Mouse (Mus musculus) C2C12 (cell line): ENCODE results near the gene Vps45. TPM values are rescaled to one million over a fixed set of nuclear protein-coding genes. Genes with fewer than 3 reads are reported as not detected.

ENCODE experiments used
- H3K27me3 ChIP-seq: one replicate; pipeline ENCODE4 v1.6.1; 2011; ENCODE audit not compliant: control insufficient read depth, insufficient read depth, insufficient read length
- H3K36me3 ChIP-seq: one replicate; pipeline ENCODE4 v1.6.1; 2011; ENCODE audit not compliant: control insufficient read depth, insufficient read depth
- H3K4me3 ChIP-seq: one replicate; pipeline ENCODE4 v1.5.1; 2011; ENCODE audit warnings: mild to moderate bottlenecking, control low read depth; ENCODE audit not compliant: poor library complexity, insufficient read depth, severe bottlenecking
- H3K79me2 ChIP-seq: one replicate; pipeline ENCODE4 v1.6.1; 2011; ENCODE audit not compliant: control insufficient read depth, insufficient read depth
- H3K79me3 ChIP-seq: one replicate; pipeline ENCODE4 v1.6.1; 2011; ENCODE audit warnings: low read depth, control low read depth
- H3ac ChIP-seq: one replicate; pipeline ENCODE3; 2011; ENCODE audit warnings: low read depth; ENCODE audit not compliant: control insufficient read depth, insufficient read length
- CEBPB ChIP-seq: IDR thresholded peaks from one replicate; pipeline ENCODE4 v1.6.1; 2011; ENCODE audit warnings: low read depth, mild to moderate bottlenecking, control low read depth, moderate library complexity
- CTCF ChIP-seq: IDR thresholded peaks from one replicate; pipeline ENCODE4 v1.5.1; 2011; ENCODE audit not compliant: control insufficient read depth, insufficient read depth, insufficient read length
- FOSL1 ChIP-seq: IDR thresholded peaks from one replicate; pipeline ENCODE4 v1.8.0; 2011; ENCODE audit warnings: mild to moderate bottlenecking, low read length; ENCODE audit not compliant: poor library complexity, insufficient read depth, severe bottlenecking
- MAX ChIP-seq: IDR thresholded peaks from one replicate; pipeline ENCODE4 v1.6.1; 2011; ENCODE audit warnings: mild to moderate bottlenecking, control low read depth
- MYOD1 ChIP-seq: IDR thresholded peaks from one replicate; pipeline ENCODE4 v1.6.1; 2011; ENCODE audit warnings: low read depth; ENCODE audit not compliant: control insufficient read depth, insufficient read length
- MYOG ChIP-seq: IDR thresholded peaks from one replicate; pipeline ENCODE4 v1.6.1; 2011; ENCODE audit not compliant: control insufficient read depth, insufficient read length; ENCODE audit errors: extremely low read depth
- USF1 ChIP-seq: IDR thresholded peaks from one replicate; pipeline ENCODE4 v1.6.1; 2011; ENCODE audit warnings: low read depth, mild to moderate bottlenecking, control low read depth, moderate library complexity
- polyA plus RNA-seq: library from polyadenylated mRNA; unstranded; fragments of >200 nt; fragmentation: generic; extraction: Trizol; gene quantifications from one replicate; pipeline ENCODE4 v1.2.1, GENCODE M21; 2012; ENCODE audit warnings: missing spikeins

Gene Vps45
- polyA plus RNA-seq, 1 experiment = 15.6 TPM

- TF ChIP-seq USF1 (no peak), CEBPB (no peak), MAX (no peak), CTCF (no peak), MYOG (no peak), FOSL1 (no peak), MYOD1 (no peak)
- H3K36me3 ChIP-seq = no peaks in the 10 kb centered on the region
- H3K79me2 ChIP-seq = no peaks in the 10 kb centered on the region
Measured at GRCm38 (mm10) chr3:96065147-96065546, 6.9 kb upstream of the Vps45 start.

GRCm38 (mm10) chr3:96064217-96064616, 6.0 kb upstream of the Vps45 start:
- no peaks in the 10 kb centered on the region for H3K36me3 ChIP-seq
- H3K27me3 ChIP-seq = no peaks in the 10 kb centered on the region
- H3ac ChIP-seq = no peak overlapping the region
- H3K79me2 ChIP-seq = no peaks in the 10 kb centered on the region
- TF ChIP-seq MYOD1 = no peak
- TF ChIP-seq FOSL1 = no peak
- no peaks in the 10 kb centered on the region for H3K79me3 ChIP-seq
- no peak overlapping the region for H3K4me3 ChIP-seq

More at GRCm38 (mm10) chr3:96065147-96065546, 6.9 kb upstream of the Vps45 start:
- Histone ChIP-seq H3K4me3 (no peak overlapping the region), H3K27me3 (no peaks in the 10 kb centered on the region), H3K79me3 (no peaks in the 10 kb centered on the region), H3ac (no peak overlapping the region)

GRCm38 (mm10) chr3:96063299-96063698, 5.0 kb upstream of the Vps45 start:
- H3K36me3 ChIP-seq = no peaks in the 10 kb centered on the region
- H3ac ChIP-seq = no peak overlapping the region
- TF ChIP-seq FOSL1 (no peak), MYOG (no peak), USF1 (no peak), MYOD1 (no peak), MAX (no peak), CTCF (no peak), CEBPB (no peak)
- no peak overlapping the region for H3K4me3 ChIP-seq
- H3K79me3 ChIP-seq = no peaks in the 10 kb centered on the region
- H3K27me3 ChIP-seq = no peaks in the 10 kb centered on the region
- H3K79me2 ChIP-seq = no peaks in the 10 kb centered on the region

GRCm38 (mm10) chr3:96060146-96060545, 1.9 kb upstream of the Vps45 start:
- no peak overlapping the region for H3K4me3 ChIP-seq
- TF ChIP-seq MYOG (no peak), MYOD1 (no peak), USF1 (no peak), MAX (no peak), FOSL1 (no peak), CTCF (no peak), CEBPB (no peak)
- no peaks in the 10 kb centered on the region for H3K27me3 ChIP-seq
- H3K79me2 ChIP-seq = peaks cover 17% of the 10 kb centered on the region
- H3ac ChIP-seq = no peak overlapping the region
- no peaks in the 10 kb centered on the region for H3K36me3 ChIP-seq
- H3K79me3 ChIP-seq = peaks cover 3% of the 10 kb centered on the region

- Histone ChIP-seq H3K79me3 (peaks cover 3% of the 10 kb centered on the region), H3ac (peak overlapping the region; percentile 83), H3K4me3 (peak overlapping the region; percentile 68), H3K79me2 (peaks cover 17% of the 10 kb centered on the region), H3K27me3 (no peaks in the 10 kb centered on the region), H3K36me3 (peaks cover 3% of the 10 kb centered on the region)
- peak; percentile 19 for TF ChIP-seq MAX
- no peak for TF ChIP-seq MYOD1
Measured at GRCm38 (mm10) chr3:96057747-96058204, 490 bp downstream of the Vps45 start.

GRCm38 (mm10) chr3:96056031-96056430, 2.2 kb downstream of the Vps45 start:
- H3K27me3 ChIP-seq = no peaks in the 10 kb centered on the region
- TF ChIP-seq USF1 (no peak), CEBPB (no peak), CTCF (no peak), MAX (no peak), FOSL1 (no peak), MYOG (no peak), MYOD1 (no peak)
- H3K4me3 ChIP-seq = no peak overlapping the region
- H3K79me2 ChIP-seq = peaks cover 17% of the 10 kb centered on the region
- H3K79me3 ChIP-seq = peaks cover 3% of the 10 kb centered on the region
- H3K36me3 ChIP-seq = peaks cover 5% of the 10 kb centered on the region
- H3ac ChIP-seq = no peak overlapping the region
